Mouse (Mus musculus): ENCODE results near the gene Aktip. TPM values are rescaled to one million over a fixed set of nuclear protein-coding genes. Genes with fewer than 3 reads are reported as not detected.
A peak's percentile ranks its signal among the peaks of the same experiment; 100 is the strongest.

Aktip gene
- polyA plus RNA-seq, 1 experiment from 2014 or later: 138 TPM

DNA sequence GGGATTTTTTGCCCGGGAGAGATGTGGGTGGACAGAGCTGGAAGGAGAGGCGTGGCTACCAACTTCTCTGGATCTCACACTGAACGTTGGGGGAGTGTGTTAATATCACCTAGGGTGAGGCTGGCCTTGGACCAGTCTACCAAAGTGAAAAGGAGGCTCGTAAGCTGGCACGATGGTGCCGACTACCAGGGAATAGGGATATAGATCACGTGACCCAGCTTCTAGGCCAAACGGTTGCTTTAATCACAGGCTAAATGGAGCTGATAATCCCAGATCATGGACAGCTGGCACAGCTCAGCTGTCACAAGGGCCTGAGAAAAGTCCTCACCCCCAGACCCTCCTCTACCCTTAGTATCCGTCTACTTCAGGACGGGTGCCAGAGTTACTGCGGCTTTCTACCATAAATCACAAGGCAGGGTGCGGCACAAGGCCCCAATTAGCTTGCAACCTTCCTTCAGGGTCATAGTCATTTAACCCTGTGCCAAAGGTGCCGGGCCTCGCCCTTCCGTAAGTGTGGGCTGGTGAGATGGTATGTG lies 51.1 kb downstream of the Aktip start:
- ATAC-seq (replicated peaks): no peak
- Histone ChIP-seq H3K9ac (replicated peaks) (no peak overlapping the region), H3K4me1 (no peaks in the 10 kb centered on the region), H3K9me3 (no peaks in the 10 kb centered on the region), H3K27ac (replicated peaks) (no peak overlapping the region), H3K27me3 (no peaks in the 10 kb centered on the region), H3K4me3 (no peak overlapping the region), H3K4me2 (replicated peaks) (no peak overlapping the region), H3K36me3 (no peaks in the 10 kb centered on the region)
- WGBS: 82% methylated on average over 15 of the region's 15 CpGs

DNA sequence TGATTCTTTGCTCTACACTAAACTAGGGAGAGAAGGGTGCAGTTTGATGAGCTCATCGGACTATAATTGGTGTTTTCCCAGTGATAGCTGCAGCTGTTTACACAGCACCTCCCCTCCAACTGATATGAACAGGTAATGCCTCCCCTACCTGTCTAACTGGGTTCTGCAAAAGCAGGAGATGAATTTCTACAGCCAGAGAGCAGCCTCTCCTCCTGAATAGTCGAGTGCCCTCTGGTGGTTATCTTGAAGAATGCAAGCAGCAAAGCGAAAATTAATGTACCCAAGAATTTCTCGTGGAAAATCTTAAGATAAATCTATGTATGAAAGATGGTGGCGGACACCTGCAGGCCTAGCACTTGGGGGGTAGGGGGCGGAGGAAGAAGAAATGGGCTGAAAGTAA lies 52.1 kb downstream of the Aktip start:
- no peak overlapping the region for H3K4me2 ChIP-seq (replicated peaks)
- H3K27me3 ChIP-seq: no peaks in the 10 kb centered on the region
- H3K36me3 ChIP-seq: no peaks in the 10 kb centered on the region
- 10% methylated on average over 6 of the region's 6 CpGs for WGBS
- H3K9me3 ChIP-seq: no peaks in the 10 kb centered on the region
- no peak overlapping the region for H3K9ac ChIP-seq (replicated peaks)
- no peak overlapping the region for H3K27ac ChIP-seq (replicated peaks)
- no peak for ATAC-seq (replicated peaks)
- no peak overlapping the region for H3K4me3 ChIP-seq
- no peaks in the 10 kb centered on the region for H3K4me1 ChIP-seq

DNA sequence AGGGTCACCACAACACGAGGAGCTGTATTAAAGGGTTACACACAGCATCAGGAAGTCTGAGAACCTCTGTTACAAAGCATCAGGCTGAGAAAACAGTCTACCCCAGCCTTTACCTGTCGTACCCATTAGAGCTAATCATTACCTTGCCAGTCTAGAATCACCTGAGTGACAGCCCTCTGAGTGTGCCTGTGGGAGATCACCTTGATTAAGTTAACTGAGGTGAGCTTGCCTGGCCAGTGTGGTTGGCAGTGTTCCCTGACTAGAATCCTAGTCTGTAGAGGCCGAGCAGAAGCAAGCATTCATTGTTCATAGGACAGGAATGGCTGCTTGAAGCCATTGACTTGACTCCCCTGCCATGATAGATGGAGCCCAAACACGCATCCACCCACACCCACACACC lies 58.9 kb downstream of the Aktip start:
- H3K4me1 ChIP-seq: no peaks in the 10 kb centered on the region
- no peaks in the 10 kb centered on the region for H3K36me3 ChIP-seq
- H3K4me3 ChIP-seq: no peak overlapping the region
- no peaks in the 10 kb centered on the region for H3K27me3 ChIP-seq
- 85% methylated on average over 4 of the region's 4 CpGs for WGBS
- no peak overlapping the region for H3K27ac ChIP-seq (replicated peaks)
- ATAC-seq (replicated peaks): no peak
- no peaks in the 10 kb centered on the region for H3K9me3 ChIP-seq
- no peak overlapping the region for H3K4me2 ChIP-seq (replicated peaks)
- H3K9ac ChIP-seq (replicated peaks): no peak overlapping the region

DNA sequence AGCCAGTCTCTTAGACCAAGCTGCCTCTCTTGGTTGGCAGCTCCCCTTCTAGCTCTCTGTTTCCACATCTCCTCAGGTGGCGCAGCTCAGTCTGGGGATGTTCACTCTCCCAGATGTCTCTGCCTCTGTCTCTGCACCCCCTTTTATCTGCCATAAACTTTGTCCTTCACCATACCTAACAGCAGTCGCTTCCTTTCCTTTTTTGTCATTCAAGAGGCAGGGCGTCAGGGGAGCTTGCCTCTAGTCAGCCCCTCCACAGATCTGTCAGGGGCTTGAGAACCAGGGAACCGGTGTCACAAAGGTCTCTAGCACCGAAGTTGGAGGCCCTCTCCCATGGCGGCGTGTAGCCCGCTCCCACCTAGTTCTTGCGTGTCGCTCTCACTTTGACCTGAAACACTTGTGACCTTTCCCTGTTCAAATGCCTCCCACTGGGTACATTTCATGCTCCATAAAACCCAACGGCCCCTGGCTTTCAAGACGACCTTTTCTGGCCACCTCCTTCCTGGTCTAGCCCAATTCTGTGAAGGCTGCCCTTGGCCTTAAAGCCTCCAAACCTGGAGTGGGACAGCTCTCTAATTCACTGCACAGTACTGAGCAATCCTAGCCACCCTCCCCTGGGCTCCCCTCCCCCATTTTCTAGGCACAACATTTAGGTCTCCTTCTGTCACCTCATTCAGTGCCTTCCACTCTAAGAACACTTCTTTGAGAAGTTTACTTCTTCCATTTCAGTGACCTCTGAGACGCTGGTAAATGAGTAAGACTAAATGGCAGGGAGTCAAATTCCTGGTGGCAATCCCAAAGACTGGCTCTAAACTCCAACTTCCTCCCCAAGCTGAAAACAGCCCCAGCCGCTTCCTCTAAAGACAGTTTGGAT lies 64.2 kb downstream of the Aktip start:
- Histone ChIP-seq H3K4me1 (peaks cover 27% of the 10 kb centered on the region), H3K4me2 (replicated peaks) (no peak overlapping the region), H3K9me3 (no peaks in the 10 kb centered on the region), H3K36me3 (no peaks in the 10 kb centered on the region), H3K27me3 (no peaks in the 10 kb centered on the region), H3K4me3 (no peak overlapping the region), H3K27ac (replicated peaks) (0 out of 2 replicates have a peak overlapping the region, but pooled peaks have one; percentile 85), H3K9ac (replicated peaks) (no peak overlapping the region)
- no peak for ATAC-seq (replicated peaks)
- WGBS: 72% methylated on average over 14 of the region's 14 CpGs

DNA sequence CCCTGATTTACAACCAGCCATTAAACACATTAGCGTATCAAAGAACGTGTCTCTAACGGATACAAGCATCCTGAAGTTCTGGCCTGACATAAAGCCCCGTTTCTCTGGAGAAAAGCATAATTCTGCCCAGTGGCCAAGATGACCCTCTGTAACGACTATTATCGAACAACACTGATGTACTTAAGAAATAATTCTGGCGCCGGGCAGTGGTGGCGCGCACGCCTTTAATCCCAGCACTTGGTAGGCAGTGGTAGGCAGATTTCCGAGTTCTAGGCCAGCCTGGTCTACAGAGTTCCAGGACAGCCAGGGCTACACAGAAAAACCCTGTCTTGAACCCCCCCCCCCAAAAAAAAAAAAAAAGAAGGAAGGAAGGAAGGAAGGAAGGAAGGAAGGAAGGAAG lies 65.1 kb downstream of the Aktip start:
- no peak for ATAC-seq (replicated peaks)
- no peaks in the 10 kb centered on the region for H3K9me3 ChIP-seq
- WGBS: 46% methylated on average over 12 of the region's 12 CpGs
- peak overlapping the region; percentile 77 for H3K4me3 ChIP-seq
- peak overlapping the region; percentile 85 for H3K27ac ChIP-seq (replicated peaks)
- no peaks in the 10 kb centered on the region for H3K27me3 ChIP-seq
- H3K9ac ChIP-seq (replicated peaks): peak overlapping the region; percentile 32; the same call in 1 of the 2 replicates
- H3K4me2 ChIP-seq (replicated peaks): peak overlapping the region; percentile 46
- no peaks in the 10 kb centered on the region for H3K36me3 ChIP-seq
- peaks cover 27% of the 10 kb centered on the region for H3K4me1 ChIP-seq

DNA sequence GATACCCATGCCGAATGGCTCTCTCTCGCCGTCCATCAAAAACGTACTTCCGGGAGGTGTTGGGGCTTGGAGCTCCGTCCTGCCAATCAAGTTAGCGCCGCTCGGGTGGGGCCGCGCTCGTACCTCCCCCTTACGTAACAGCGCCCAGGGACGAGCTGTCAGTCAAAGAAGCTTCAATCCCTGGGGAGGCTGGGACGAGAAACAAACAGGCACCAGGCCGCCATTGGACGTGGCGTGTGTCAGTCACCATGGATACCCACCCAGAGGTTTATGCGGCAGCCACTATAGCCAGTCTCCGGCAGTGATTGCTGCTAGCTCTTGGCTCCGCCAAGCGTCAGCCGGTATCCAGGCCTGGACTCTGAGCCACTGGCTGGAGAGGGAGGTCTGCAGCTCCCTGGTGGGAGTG lies 65.7 kb downstream of the Aktip start:
- ATAC-seq (replicated peaks): peak; percentile 99
- peak overlapping the region; percentile 32; the same call in 1 of the 2 replicates for H3K9ac ChIP-seq (replicated peaks)
- H3K4me1 ChIP-seq: peaks cover 27% of the 10 kb centered on the region
- H3K27me3 ChIP-seq: no peaks in the 10 kb centered on the region
- H3K36me3 ChIP-seq: peaks cover 4% of the 10 kb centered on the region
- no peaks in the 10 kb centered on the region for H3K9me3 ChIP-seq
- WGBS: 0% methylated on average over 24 of the region's 24 CpGs
- peak overlapping the region; percentile 77 for H3K4me3 ChIP-seq
- peak overlapping the region; percentile 85 for H3K27ac ChIP-seq (replicated peaks)
- peak overlapping the region; percentile 46 for H3K4me2 ChIP-seq (replicated peaks)

DNA sequence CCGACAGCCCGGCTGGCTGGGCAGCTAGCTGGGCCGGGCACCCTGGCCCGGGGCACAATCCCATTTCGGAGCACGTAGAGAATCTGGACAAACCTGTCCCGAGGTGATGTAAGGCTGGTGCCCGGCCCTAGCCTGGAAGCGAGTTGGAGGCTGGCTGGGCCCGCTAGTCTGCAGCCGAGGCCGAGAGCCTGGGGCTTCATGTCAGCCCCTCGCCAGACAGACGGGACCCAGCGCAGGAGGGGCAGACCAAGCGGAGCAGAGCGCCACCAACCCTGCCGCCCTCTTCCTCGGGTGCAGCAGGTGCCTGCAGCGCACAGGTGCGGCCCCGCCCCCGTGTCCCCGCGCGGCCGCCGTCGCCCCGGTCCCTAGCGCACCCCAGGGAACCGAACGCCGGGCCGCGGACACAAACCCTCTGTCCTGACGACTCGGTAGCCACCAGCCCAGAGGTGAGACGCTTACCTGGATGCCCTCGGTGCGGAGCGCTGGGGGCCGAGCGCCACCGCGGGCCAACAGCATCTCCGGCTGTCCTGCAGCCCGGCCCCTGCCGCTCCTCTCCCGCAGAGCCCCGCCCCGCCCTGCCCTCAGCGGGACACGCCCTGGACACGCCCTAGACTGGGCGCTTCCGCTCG lies 66.2 kb downstream of the Aktip start:
- WGBS: under 1% methylated on average over 58 of the region's 58 CpGs
- Histone ChIP-seq H3K27me3 (no peaks in the 10 kb centered on the region), H3K9me3 (no peaks in the 10 kb centered on the region), H3K4me3 (peak overlapping the region; percentile 77), H3K4me2 (replicated peaks) (peak overlapping the region; percentile 63), H3K9ac (replicated peaks) (peak overlapping the region; percentile 71), H3K4me1 (peaks cover 27% of the 10 kb centered on the region), H3K27ac (replicated peaks) (peak overlapping the region; percentile 66), H3K36me3 (peaks cover 9% of the 10 kb centered on the region)
- ATAC-seq (replicated peaks): no peak

DNA sequence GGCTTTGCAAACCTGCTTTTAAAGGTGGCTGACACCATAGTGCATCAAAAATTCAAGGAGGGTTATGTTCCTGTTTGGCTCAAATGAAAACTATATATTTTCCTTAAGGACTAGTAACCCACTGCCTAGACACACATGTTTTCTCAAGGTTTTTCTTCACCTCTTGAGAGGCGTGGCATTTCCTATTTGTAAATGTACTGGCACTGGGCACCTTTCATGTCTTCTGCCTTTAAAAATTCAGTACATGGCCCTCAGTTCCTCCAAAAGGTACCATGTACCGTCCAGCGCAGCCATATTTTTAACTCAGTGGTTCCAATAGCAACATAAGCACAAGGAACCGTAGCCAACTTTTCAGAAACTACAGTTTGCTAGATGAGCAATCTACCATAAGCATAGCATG lies 67.0 kb downstream of the Aktip start:
- H3K9me3 ChIP-seq: no peaks in the 10 kb centered on the region
- no peaks in the 10 kb centered on the region for H3K27me3 ChIP-seq
- H3K27ac ChIP-seq (replicated peaks): no peak overlapping the region
- H3K9ac ChIP-seq (replicated peaks): no peak overlapping the region
- peak overlapping the region; percentile 63 for H3K4me2 ChIP-seq (replicated peaks)
- ATAC-seq (replicated peaks): no peak
- 82% methylated on average over 4 of the region's 4 CpGs for WGBS
- peaks cover 27% of the 10 kb centered on the region for H3K4me1 ChIP-seq
- peaks cover 17% of the 10 kb centered on the region for H3K36me3 ChIP-seq
- peak overlapping the region; percentile 77 for H3K4me3 ChIP-seq

DNA sequence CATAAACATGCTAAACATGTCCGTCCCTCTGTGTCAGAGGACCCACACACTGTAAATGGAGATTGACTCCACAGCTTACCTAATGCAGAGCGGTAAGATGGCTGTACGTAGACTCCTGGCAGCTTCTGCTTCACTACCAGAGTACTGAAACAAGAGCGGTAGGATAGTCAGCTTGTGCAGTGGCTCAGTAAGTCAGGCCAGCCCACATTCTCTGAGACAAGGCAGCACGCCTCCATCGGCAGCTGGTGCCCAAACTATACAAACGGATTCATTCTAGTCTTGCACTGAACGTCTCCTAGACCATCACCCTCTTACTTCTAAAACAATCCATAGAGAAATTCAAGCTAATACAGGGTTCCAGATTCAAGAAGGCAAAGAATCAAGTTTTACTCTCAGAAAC lies 73.0 kb downstream of the Aktip start:
- H3K27me3 ChIP-seq: no peaks in the 10 kb centered on the region
- no peak overlapping the region for H3K4me2 ChIP-seq (replicated peaks)
- 94% methylated on average over 8 of the region's 8 CpGs for WGBS
- H3K9me3 ChIP-seq: no peaks in the 10 kb centered on the region
- no peak overlapping the region for H3K27ac ChIP-seq (replicated peaks)
- peaks cover 71% of the 10 kb centered on the region for H3K36me3 ChIP-seq
- H3K4me3 ChIP-seq: no peak overlapping the region
- H3K9ac ChIP-seq (replicated peaks): no peak overlapping the region
- peaks cover 11% of the 10 kb centered on the region for H3K4me1 ChIP-seq
- no peak for ATAC-seq (replicated peaks)

DNA sequence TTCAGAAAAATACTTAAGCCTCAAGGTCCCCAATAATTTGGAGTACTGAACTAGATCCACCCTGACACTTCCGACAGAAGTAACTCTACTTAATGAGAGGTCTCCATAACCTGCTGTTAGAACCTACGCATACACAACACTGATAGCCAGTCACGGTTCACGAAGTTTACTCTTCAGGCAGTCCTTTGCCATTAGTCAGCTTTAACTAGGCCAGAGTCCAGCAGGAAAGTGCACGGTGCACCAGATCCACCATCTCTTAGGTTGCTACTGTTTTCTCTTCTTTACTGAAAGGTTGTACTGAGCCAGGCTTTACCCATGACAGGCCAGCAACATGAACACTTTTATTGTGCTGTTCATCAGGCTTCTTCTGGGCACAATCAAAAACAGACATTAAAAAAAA lies 75.5 kb downstream of the Aktip start:
- WGBS: 94% methylated on average over 5 of the region's 5 CpGs
- H3K4me1 ChIP-seq: no peaks in the 10 kb centered on the region
- H3K4me3 ChIP-seq: no peak overlapping the region
- H3K4me2 ChIP-seq (replicated peaks): no peak overlapping the region
- ATAC-seq (replicated peaks): no peak
- H3K27ac ChIP-seq (replicated peaks): no peak overlapping the region
- H3K9me3 ChIP-seq: no peaks in the 10 kb centered on the region
- no peak overlapping the region for H3K9ac ChIP-seq (replicated peaks)
- H3K36me3 ChIP-seq: peaks cover 92% of the 10 kb centered on the region
- H3K27me3 ChIP-seq: no peaks in the 10 kb centered on the region

DNA sequence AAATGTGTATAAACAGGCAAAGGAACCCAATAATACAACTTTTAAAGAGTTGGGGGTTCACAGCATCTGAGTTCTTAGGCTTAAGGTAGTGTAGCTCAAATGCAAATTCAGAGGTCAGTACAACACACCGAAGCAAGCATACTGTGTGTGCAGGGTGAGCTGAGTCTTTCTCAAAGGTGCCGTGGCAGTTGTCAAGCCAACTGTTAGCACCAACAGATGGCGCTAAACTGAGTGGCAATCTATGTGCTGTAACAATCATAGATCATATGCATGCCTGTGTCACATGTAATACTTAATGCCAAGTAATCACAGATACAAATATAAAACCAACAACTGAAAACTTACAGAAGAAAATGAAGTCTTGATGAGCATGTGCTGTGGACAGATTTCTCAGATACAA lies 81.6 kb downstream of the Aktip start:
- no peaks in the 10 kb centered on the region for H3K9me3 ChIP-seq
- no peak overlapping the region for H3K9ac ChIP-seq (replicated peaks)
- H3K27ac ChIP-seq (replicated peaks): no peak overlapping the region
- 69% methylated on average over 3 of the region's 3 CpGs for WGBS
- H3K4me3 ChIP-seq: no peak overlapping the region
- H3K36me3 ChIP-seq: peaks cover 86% of the 10 kb centered on the region
- no peak for ATAC-seq (replicated peaks)
- no peak overlapping the region for H3K4me2 ChIP-seq (replicated peaks)
- no peaks in the 10 kb centered on the region for H3K4me1 ChIP-seq
- H3K27me3 ChIP-seq: no peaks in the 10 kb centered on the region

DNA sequence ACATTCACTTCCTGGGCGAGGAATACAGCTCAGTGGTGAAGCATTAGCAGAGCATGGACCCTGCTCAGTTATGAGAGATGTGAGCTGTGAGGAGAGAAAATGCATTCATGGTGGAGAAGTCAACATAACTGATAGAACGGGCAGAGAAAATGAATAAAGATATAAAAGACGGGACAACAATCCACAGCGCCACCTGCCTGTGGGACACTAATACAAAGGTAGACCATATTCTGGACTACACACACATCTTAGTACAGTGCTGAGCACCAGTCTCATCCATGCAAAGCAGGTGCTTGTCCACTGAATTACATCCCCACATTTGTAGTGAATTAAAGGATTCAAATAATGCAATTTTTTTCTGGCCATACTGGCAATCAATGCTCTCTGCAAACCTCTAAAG lies 82.2 kb downstream of the Aktip start:
- ATAC-seq (replicated peaks): no peak
- Histone ChIP-seq H3K9ac (replicated peaks) (no peak overlapping the region), H3K27ac (replicated peaks) (no peak overlapping the region), H3K9me3 (no peaks in the 10 kb centered on the region), H3K4me1 (no peaks in the 10 kb centered on the region), H3K4me2 (replicated peaks) (no peak overlapping the region), H3K27me3 (no peaks in the 10 kb centered on the region), H3K4me3 (no peak overlapping the region), H3K36me3 (peaks cover 85% of the 10 kb centered on the region)
- 92% methylated on average over 4 of the region's 4 CpGs for WGBS
